Mouse (Mus musculus): ENCODE results near the gene Art4. TPM values are rescaled to one million over a fixed set of nuclear protein-coding genes. Genes with fewer than 3 reads are reported as not detected.

Art4 gene
- total and polyA plus RNA-seq, 2 experiments from 2014 or later: 0.23 TPM; not detected in 1

- Histone ChIP-seq H3K27ac (ENCODE audit: low read depth, low read length) (peak overlapping the region; percentile 97), H3K4me2 (ENCODE audit: low read depth) (peak overlapping the region; percentile 64), H3K36me3 (ENCODE audit: insufficient read depth) (no peaks in the 10 kb centered on the region), H3K9me3 (ENCODE audit: low read length) (no peaks in the 10 kb centered on the region), H3K9ac (peak overlapping the region; percentile 90), H3K4me1 (ENCODE audit: insufficient read depth) (peaks cover 5% of the 10 kb centered on the region), H3K27me3 (ENCODE audit: insufficient read depth, low read length) (no peaks in the 10 kb centered on the region), H3K4me3 (ENCODE audit: low read depth, low read length) (peak overlapping the region; percentile 59)
- no peak for TF ChIP-seq CTCF (IDR thresholded peaks at IDR 0.05; ENCODE audit: low read depth)
- peak; percentile 4 for ATAC-seq
- 18% methylated on average over 12 of the region's 12 CpGs for WGBS
- DNase-seq: no peak
Measured at GRCm38 (mm10) chr6:136803093-136803738, 54.3 kb downstream of the Art4 start.

GRCm38 (mm10) chr6:136801274-136801673, 56.3 kb downstream of the Art4 start:
- Histone ChIP-seq H3K27ac (ENCODE audit: low read depth, low read length) (no peak overlapping the region), H3K4me3 (ENCODE audit: low read depth, low read length) (no peak overlapping the region), H3K27me3 (ENCODE audit: insufficient read depth, low read length) (no peaks in the 10 kb centered on the region), H3K9ac (no peak overlapping the region), H3K9me3 (ENCODE audit: low read length) (no peaks in the 10 kb centered on the region), H3K4me2 (ENCODE audit: low read depth) (no peak overlapping the region), H3K36me3 (ENCODE audit: insufficient read depth) (no peaks in the 10 kb centered on the region), H3K4me1 (ENCODE audit: insufficient read depth) (peaks cover 5% of the 10 kb centered on the region)
- ATAC-seq (no peak), DNase-seq (no peak)
- TF ChIP-seq CTCF (IDR thresholded peaks at IDR 0.05; ENCODE audit: low read depth): no peak
- WGBS: 91% methylated on average over 6 of the region's 6 CpGs

- ATAC-seq (no peak), DNase-seq (no peak)
- Histone ChIP-seq H3K4me2 (ENCODE audit: low read depth) (no peak overlapping the region), H3K36me3 (ENCODE audit: insufficient read depth) (no peaks in the 10 kb centered on the region), H3K9me3 (ENCODE audit: low read length) (no peaks in the 10 kb centered on the region), H3K4me1 (ENCODE audit: insufficient read depth) (peaks cover 5% of the 10 kb centered on the region), H3K27me3 (ENCODE audit: insufficient read depth, low read length) (no peaks in the 10 kb centered on the region), H3K4me3 (ENCODE audit: low read depth, low read length) (no peak overlapping the region), H3K9ac (no peak overlapping the region), H3K27ac (ENCODE audit: low read depth, low read length) (no peak overlapping the region)
- 89% methylated on average over 8 of the region's 8 CpGs for WGBS
- no peak for TF ChIP-seq CTCF (IDR thresholded peaks at IDR 0.05; ENCODE audit: low read depth)
Measured at GRCm38 (mm10) chr6:136800710-136801109, 56.8 kb downstream of the Art4 start.

Small RNA genes lying within 50 kb of the gene (microRNA-seq; reads per million reads assigned to microRNA genes)
- gene Gm44364: 0 reads per million in 2 experiments

Other genes starting within 250 kb of the Art4 start
- 0.19 TPM in 1 of 2 replicates, not detected in the other for gene Plbd1, start 195.8 kb downstream of the Art4 start, total RNA-seq (2014; rRNA removed)
- 0.26 and 0.40 TPM in 2 replicates for gene Plbd1, start 195.8 kb downstream of the Art4 start, polyA plus RNA-seq (2015; fragmentation: Nextera tagmentation; extraction: Ambion mirVana)
- 0.54 and 0.67 TPM in 2 replicates for gene Gucy2c, start 76.0 kb downstream of the Art4 start, total RNA-seq (2014; rRNA removed)
- 0.14 and 0.42 TPM in 2 replicates for gene Gucy2c, start 76.0 kb downstream of the Art4 start, polyA plus RNA-seq (2015; fragmentation: Nextera tagmentation; extraction: Ambion mirVana)
- gene Hist4h4, start 53.3 kb downstream of the Art4 start, total RNA-seq (2014; rRNA removed): 19.4 and 39.2 TPM in 2 replicates
- gene Hist4h4, start 53.3 kb downstream of the Art4 start, polyA plus RNA-seq (2015; fragmentation: Nextera tagmentation; extraction: Ambion mirVana): 0.42 and 0.45 TPM in 2 replicates
- gene H2afj, start 49.5 kb downstream of the Art4 start, total RNA-seq (2014; rRNA removed): 31.7 and 47.5 TPM in 2 replicates
- 119 and 159 TPM in 2 replicates for gene H2afj, start 49.5 kb downstream of the Art4 start, polyA plus RNA-seq (2015; fragmentation: Nextera tagmentation; extraction: Ambion mirVana)
- gene BC049715, start 30.1 kb downstream of the Art4 start, total RNA-seq (2014; rRNA removed): 0.92 and 1.9 TPM in 2 replicates
- 1.1 and 2.1 TPM in 2 replicates for gene BC049715, start 30.1 kb downstream of the Art4 start, polyA plus RNA-seq (2015; fragmentation: Nextera tagmentation; extraction: Ambion mirVana)
- 45.8 and 52.5 TPM in 2 replicates for gene Wbp11, start 29.5 kb downstream of the Art4 start, total RNA-seq (2014; rRNA removed)
- gene Wbp11, start 29.5 kb downstream of the Art4 start, polyA plus RNA-seq (2015; fragmentation: Nextera tagmentation; extraction: Ambion mirVana): 67.1 and 87.4 TPM in 2 replicates
- 2.7 and 2.8 TPM in 2 replicates for gene Smco3, start 22.3 kb downstream of the Art4 start, total RNA-seq (2014; rRNA removed)
- gene Smco3, start 22.3 kb downstream of the Art4 start, polyA plus RNA-seq (2015; fragmentation: Nextera tagmentation; extraction: Ambion mirVana): 1.5 TPM in 2 replicates
- 31.2 and 32.7 TPM in 2 replicates for gene Mgp, start 18.1 kb upstream of the Art4 start, total RNA-seq (2014; rRNA removed)
- 39.9 and 57.8 TPM in 2 replicates for gene Mgp, start 18.1 kb upstream of the Art4 start, polyA plus RNA-seq (2015; fragmentation: Nextera tagmentation; extraction: Ambion mirVana)
- gene Erp27, start 64.4 kb upstream of the Art4 start, total RNA-seq (2014; rRNA removed): 0.19 and 0.77 TPM in 2 replicates
- 0.79 and 0.92 TPM in 2 replicates for gene Erp27, start 64.4 kb upstream of the Art4 start, polyA plus RNA-seq (2015; fragmentation: Nextera tagmentation; extraction: Ambion mirVana)
- gene Pde6h, start 66.1 kb upstream of the Art4 start, total RNA-seq (2014; rRNA removed): 0.05 and 0.31 TPM in 2 replicates
- gene Pde6h, start 66.1 kb upstream of the Art4 start, polyA plus RNA-seq (2015; fragmentation: Nextera tagmentation; extraction: Ambion mirVana): 0.34 TPM in 1 of 2 replicates, not detected in the other
- gene Arhgdib, start 84.2 kb upstream of the Art4 start, total RNA-seq (2014; rRNA removed): 14.9 and 23.0 TPM in 2 replicates
- gene Arhgdib, start 84.2 kb upstream of the Art4 start, polyA plus RNA-seq (2015; fragmentation: Nextera tagmentation; extraction: Ambion mirVana): 29.3 and 37.5 TPM in 2 replicates